Mouse (Mus musculus) limb, embryonic 10.5 days (tissue): ENCODE data around the gene Fgfr2. TPM values are rescaled to one million over a fixed set of nuclear protein-coding genes. Genes with fewer than 3 reads are reported as not detected.
A peak's percentile ranks its signal among the peaks of the same experiment; 100 is the strongest.
"Not testable (repeated sequence)": the region's sequence is repeated elsewhere in the genome, so short reads cannot be mapped to it uniquely, and the experiment has no call there.

Experiments used
- DNase-seq: peaks from one replicate; pipeline ENCODE4 v3.0.0-alpha.2; 2017; ENCODE audit warnings: low spot score
- H3K27ac ChIP-seq: fragments of 300-500 bp; sonication (generic); 2 replicates; pipeline ENCODE4 v1.5.1; 2016; ENCODE audit warnings: mild to moderate bottlenecking
- H3K27me3 ChIP-seq: fragments of 300-500 bp; sonication (generic); 2 replicates; pipeline ENCODE4 v1.6.1; 2016; ENCODE audit warnings: low read depth, mild to moderate bottlenecking; ENCODE audit not compliant: poor library complexity, severe bottlenecking
- H3K36me3 ChIP-seq: fragments of 300-500 bp; sonication (generic); 2 replicates; pipeline ENCODE4 v1.6.1; 2016; ENCODE audit warnings: mild to moderate bottlenecking, moderate library complexity
- H3K4me1 ChIP-seq: fragments of 300-500 bp; sonication (generic); 2 replicates; pipeline ENCODE4 v1.6.1; 2016
- H3K4me3 ChIP-seq: fragments of 300-500 bp; sonication (generic); 2 replicates; pipeline ENCODE4 v1.5.1; 2016; ENCODE audit warnings: mild to moderate bottlenecking, moderate library complexity
- H3K9me3 ChIP-seq: fragments of 300-500 bp; sonication (generic); replicated peaks from 2 replicates; pipeline ENCODE4 v1.6.1; 2016; ENCODE audit warnings: mild to moderate bottlenecking
- WGBS: fragments of 180-500 bp; shearing (Covaris S2); methylation state at CpG from one replicate; pipeline ENCODE4 v1.1.7; 2016; 5-methylcytosine and 5-hydroxymethylcytosine counted together
- polyA plus RNA-seq: library from polyadenylated mRNA; unstranded; fragments of >200 nt; fragmentation: Nextera tagmentation; extraction: Ambion mirVana; gene quantifications from 2 replicates; pipeline ENCODE4 v1.2.1, GENCODE M21; 2016

Gene Fgfr2
- polyA plus RNA-seq, 1 experiment from 2014 or later, result 64.4 TPM

GRCm38 (mm10) chr7:133114847-133115470 is 8.2 kb downstream of the Fgfr2 start:
- H3K27me3 ChIP-seq, result no peaks in the 10 kb centered on the region
- H3K27ac ChIP-seq, result peak overlapping the region; percentile 64
- 10% methylated on average over 20 of the region's 20 CpGs for WGBS
- peak; percentile 59 for DNase-seq
- peak overlapping the region; percentile 38 for H3K4me3 ChIP-seq
- H3K4me1 ChIP-seq, result peaks cover 90% of the 10 kb centered on the region
- no peaks in the 10 kb centered on the region for H3K9me3 ChIP-seq
- H3K36me3 ChIP-seq, result peaks cover 22% of the 10 kb centered on the region

GRCm38 (mm10) chr7:133113185-133113895 is 9.8 kb downstream of the Fgfr2 start:
- H3K4me3 ChIP-seq, result no peak overlapping the region
- 87% methylated on average over 8 of the region's 8 CpGs for WGBS
- no peak for DNase-seq
- no peaks in the 10 kb centered on the region for H3K27me3 ChIP-seq
- H3K36me3 ChIP-seq, result peaks cover 35% of the 10 kb centered on the region
- H3K27ac ChIP-seq, result no peak overlapping the region
- peaks cover 80% of the 10 kb centered on the region for H3K4me1 ChIP-seq
- H3K9me3 ChIP-seq, result no peaks in the 10 kb centered on the region

GRCm38 (mm10) chr7:133112351-133112831 is 10.8 kb downstream of the Fgfr2 start:
- 33% methylated on average over 6 of the region's 6 CpGs for WGBS
- H3K4me1 ChIP-seq, result peaks cover 70% of the 10 kb centered on the region
- H3K9me3 ChIP-seq, result no peaks in the 10 kb centered on the region
- H3K36me3 ChIP-seq, result peaks cover 35% of the 10 kb centered on the region
- no peak overlapping the region for H3K4me3 ChIP-seq
- H3K27me3 ChIP-seq, result no peaks in the 10 kb centered on the region
- H3K27ac ChIP-seq, result no peak overlapping the region; the same call in 1 of the 2 replicates
- no peak for DNase-seq

GRCm38 (mm10) chr7:133109442-133109841 is 13.7 kb downstream of the Fgfr2 start:
- Histone ChIP-seq H3K36me3 (peaks cover 47% of the 10 kb centered on the region), H3K4me1 (peaks cover 48% of the 10 kb centered on the region), H3K27me3 (no peaks in the 10 kb centered on the region), H3K4me3 (no peak overlapping the region), H3K27ac (no peak overlapping the region), H3K9me3 (no peaks in the 10 kb centered on the region)
- no peak for DNase-seq
- WGBS, result 97% methylated on average over 4 of the region's 4 CpGs

GRCm38 (mm10) chr7:133108695-133109094 is 14.5 kb downstream of the Fgfr2 start:
- 85% methylated on average over 2 of the region's 2 CpGs for WGBS
- H3K27ac ChIP-seq, result no peak overlapping the region
- no peaks in the 10 kb centered on the region for H3K9me3 ChIP-seq
- no peaks in the 10 kb centered on the region for H3K27me3 ChIP-seq
- peaks cover 42% of the 10 kb centered on the region for H3K4me1 ChIP-seq
- peaks cover 46% of the 10 kb centered on the region for H3K36me3 ChIP-seq
- DNase-seq, result no peak
- no peak overlapping the region for H3K4me3 ChIP-seq

- DNase-seq, result no peak
- H3K9me3 ChIP-seq, result no peaks in the 10 kb centered on the region
- no peak overlapping the region for H3K27ac ChIP-seq
- H3K36me3 ChIP-seq, result peaks cover 55% of the 10 kb centered on the region
- H3K4me1 ChIP-seq, result peaks cover 27% of the 10 kb centered on the region
- H3K4me3 ChIP-seq, result no peak overlapping the region
- WGBS, result 80% methylated on average over 3 of the region's 3 CpGs
- no peaks in the 10 kb centered on the region for H3K27me3 ChIP-seq
Observed at GRCm38 (mm10) chr7:133102578-133102977, 20.6 kb downstream of the Fgfr2 start.

GRCm38 (mm10) chr7:133101070-133101469 is 22.1 kb downstream of the Fgfr2 start:
- no peaks in the 10 kb centered on the region for H3K27me3 ChIP-seq
- WGBS, result 94% methylated on average over 6 of the region's 6 CpGs
- peaks cover 27% of the 10 kb centered on the region for H3K4me1 ChIP-seq
- no peak overlapping the region for H3K4me3 ChIP-seq
- no peak overlapping the region for H3K27ac ChIP-seq
- no peaks in the 10 kb centered on the region for H3K9me3 ChIP-seq
- H3K36me3 ChIP-seq, result peaks cover 63% of the 10 kb centered on the region
- DNase-seq, result no peak

- Histone ChIP-seq H3K27ac (no peak overlapping the region), H3K9me3 (no peaks in the 10 kb centered on the region), H3K27me3 (no peaks in the 10 kb centered on the region), H3K4me1 (peaks cover 31% of the 10 kb centered on the region), H3K36me3 (peaks cover 64% of the 10 kb centered on the region), H3K4me3 (no peak overlapping the region)
- DNase-seq, result no peak
- WGBS, result 79% methylated on average over 6 of the region's 6 CpGs
Observed at GRCm38 (mm10) chr7:133100178-133100577, 23.0 kb downstream of the Fgfr2 start.

- Histone ChIP-seq H3K9me3 (no peaks in the 10 kb centered on the region), H3K27ac (no peak overlapping the region), H3K27me3 (no peaks in the 10 kb centered on the region), H3K4me3 (no peak overlapping the region), H3K4me1 (peaks cover 34% of the 10 kb centered on the region), H3K36me3 (peaks cover 58% of the 10 kb centered on the region)
- DNase-seq, result no peak
- 90% methylated on average over 4 of the region's 4 CpGs for WGBS
Observed at GRCm38 (mm10) chr7:133099266-133099665, 23.9 kb downstream of the Fgfr2 start.

- Histone ChIP-seq H3K4me1 (peaks cover 44% of the 10 kb centered on the region), H3K4me3 (no peak overlapping the region), H3K27me3 (no peaks in the 10 kb centered on the region), H3K9me3 (no peaks in the 10 kb centered on the region), H3K27ac (no peak overlapping the region), H3K36me3 (peaks cover 59% of the 10 kb centered on the region)
- WGBS, result 87% methylated on average over 12 of the region's 12 CpGs
- DNase-seq, result no peak
Observed at GRCm38 (mm10) chr7:133098118-133098793, 24.9 kb downstream of the Fgfr2 start.

GRCm38 (mm10) chr7:133095610-133096009 is 27.5 kb downstream of the Fgfr2 start:
- peaks cover 46% of the 10 kb centered on the region for H3K4me1 ChIP-seq
- peaks cover 52% of the 10 kb centered on the region for H3K36me3 ChIP-seq
- not testable (repeated sequence) for H3K9me3 ChIP-seq, DNase-seq, H3K4me3 ChIP-seq, H3K27me3 ChIP-seq, H3K27ac ChIP-seq
- WGBS, result 89% methylated on average over 7 of the region's 7 CpGs

GRCm38 (mm10) chr7:133094711-133095495 is 28.2 kb downstream of the Fgfr2 start:
- 86% methylated on average over 9 of the region's 9 CpGs for WGBS
- Histone ChIP-seq H3K27ac (no peak overlapping the region), H3K4me3 (no peak overlapping the region), H3K27me3 (no peaks in the 10 kb centered on the region), H3K4me1 (peaks cover 42% of the 10 kb centered on the region), H3K36me3 (peaks cover 50% of the 10 kb centered on the region), H3K9me3 (no peaks in the 10 kb centered on the region)
- no peak for DNase-seq
